Mouse (Mus musculus): ENCODE data around the gene Ube2k. TPM values are rescaled to one million over a fixed set of nuclear protein-coding genes. Genes with fewer than 3 reads are reported as not detected.

The Ube2k gene
- polyA plus RNA-seq, 1 experiment from 2014 or later: 107 TPM

DNA sequence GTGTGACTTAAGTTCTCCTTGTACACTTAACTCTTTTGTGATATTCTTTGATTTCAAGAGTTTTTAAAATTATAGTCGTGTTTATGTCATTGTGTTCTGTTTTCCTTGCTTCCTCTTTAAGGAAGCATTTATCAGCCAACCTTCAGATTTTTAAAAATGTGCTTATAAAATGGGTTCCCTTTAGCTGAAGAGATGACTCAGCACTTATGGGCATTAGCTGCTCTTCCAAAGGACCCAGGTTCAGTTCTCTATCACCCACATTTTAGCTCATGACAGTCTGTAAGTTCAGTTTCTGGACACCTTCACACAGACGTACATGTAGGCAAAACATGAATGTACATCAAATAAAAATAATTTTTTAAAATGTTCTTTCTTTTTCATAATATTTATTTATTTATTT, 55.4 kb downstream of the Ube2k start:
- H3K36me3 ChIP-seq (ENCODE audit: control insufficient read depth, insufficient read depth, low read length): peaks cover 73% of the 10 kb centered on the region
- ATAC-seq (ENCODE audit: insufficient number of reproducible peaks, insufficient read depth, low FRiP score, low read depth): no peak

DNA sequence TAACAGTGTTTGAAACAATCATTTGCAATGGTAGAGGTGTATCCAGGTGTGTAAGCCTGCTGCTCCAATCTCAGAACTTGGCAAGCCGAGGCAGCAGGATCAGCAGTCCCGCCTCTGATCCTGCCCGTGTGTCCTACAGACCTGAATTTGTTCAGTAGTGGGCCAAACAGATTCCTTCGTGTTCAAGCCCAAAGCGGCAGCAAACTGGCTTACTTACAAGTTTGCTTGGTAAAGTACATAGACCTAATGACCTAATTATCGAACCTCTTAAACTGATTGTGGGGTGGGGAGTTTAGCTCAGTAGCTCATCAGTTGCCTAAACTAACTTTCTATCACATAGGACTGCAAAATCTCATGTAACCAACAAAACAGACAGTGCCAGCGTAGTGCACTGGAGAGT, 62.6 kb downstream of the Ube2k start:
- ATAC-seq (ENCODE audit: insufficient number of reproducible peaks, insufficient read depth, low FRiP score, low read depth): no peak
- peaks cover 56% of the 10 kb centered on the region for H3K36me3 ChIP-seq (ENCODE audit: control insufficient read depth, insufficient read depth, low read length)
- no peaks in the 10 kb centered on the region for H3K27me3 ChIP-seq (ENCODE audit: control insufficient read depth, insufficient read depth, low read length)
- H3K27ac ChIP-seq (replicated peaks in 1 of 2; ENCODE audit: control insufficient read depth in 1 of 2, insufficient read depth in 1 of 2, low read depth in 2 of 2, low read length in 2 of 2): no peak overlapping the region
- no peaks in the 10 kb centered on the region for H3K9me3 ChIP-seq (ENCODE audit: control insufficient read depth, low read length)
- 89% methylated on average over 7 of the region's 7 CpGs for WGBS
- H3K4me3 ChIP-seq (ENCODE audit: control insufficient read depth in 1 of 2, insufficient read depth in 1 of 2, low read depth in 1 of 2, low read length in 2 of 2): no peak overlapping the region
- peaks cover 1 to 5% of the 10 kb centered on the region in 2 experiments; a peak in 1 of 4 replicates for H3K4me1 ChIP-seq (ENCODE audit: control insufficient read depth in 2 of 2, insufficient read depth in 2 of 2, low read length in 2 of 2)
- no peak overlapping the region for H3K9ac ChIP-seq (ENCODE audit: low read length)
- H3K4me2 ChIP-seq (ENCODE audit: low read length): no peak overlapping the region

More for the DNA sequence above, 55.4 kb downstream of the Ube2k start:
- Histone ChIP-seq H3K27ac (replicated peaks in 1 of 2; ENCODE audit: control insufficient read depth in 1 of 2, insufficient read depth in 1 of 2, low read depth in 2 of 2, low read length in 2 of 2) (no peak overlapping the region), H3K4me2 (ENCODE audit: low read length) (no peak overlapping the region), H3K9ac (ENCODE audit: low read length) (no peak overlapping the region), H3K9me3 (ENCODE audit: control insufficient read depth, low read length) (no peaks in the 10 kb centered on the region), H3K4me1 (ENCODE audit: control insufficient read depth in 2 of 2, insufficient read depth in 2 of 2, low read length in 2 of 2) (peaks cover 2 to 11% of the 10 kb centered on the region in 2 experiments; a peak in 2 of 4 replicates), H3K4me3 (ENCODE audit: control insufficient read depth in 1 of 2, insufficient read depth in 1 of 2, low read depth in 1 of 2, low read length in 2 of 2) (no peak overlapping the region), H3K27me3 (ENCODE audit: control insufficient read depth, insufficient read depth, low read length) (no peaks in the 10 kb centered on the region)
- WGBS: 86% methylated on average over 2 of the region's 2 CpGs

- WGBS: 90% methylated on average over 1 of the region's 1 CpGs
- no peaks in the 10 kb centered on the region for H3K27me3 ChIP-seq (ENCODE audit: control insufficient read depth, insufficient read depth, low read length)
- no peaks in the 10 kb centered on the region for H3K9me3 ChIP-seq (ENCODE audit: control insufficient read depth, low read length)
- H3K9ac ChIP-seq (ENCODE audit: low read length): no peak overlapping the region
- H3K4me1 ChIP-seq (ENCODE audit: control insufficient read depth in 2 of 2, insufficient read depth in 2 of 2, low read length in 2 of 2): 0 out of 4 replicates have a peak, but pooled peaks cover 0 to 5% of the 10 kb centered on the region in 2 experiments
- H3K27ac ChIP-seq (replicated peaks in 1 of 2; ENCODE audit: control insufficient read depth in 1 of 2, insufficient read depth in 1 of 2, low read depth in 2 of 2, low read length in 2 of 2): no peak overlapping the region
- no peak overlapping the region for H3K4me3 ChIP-seq (ENCODE audit: control insufficient read depth in 1 of 2, insufficient read depth in 1 of 2, low read depth in 1 of 2, low read length in 2 of 2)
- H3K36me3 ChIP-seq (ENCODE audit: control insufficient read depth, insufficient read depth, low read length): peaks cover 42% of the 10 kb centered on the region
- ATAC-seq (ENCODE audit: insufficient number of reproducible peaks, insufficient read depth, low FRiP score, low read depth): no peak
- no peak overlapping the region for H3K4me2 ChIP-seq (ENCODE audit: low read length)
Measured at GRCm38 (mm10) chr5:65606820-65607219, 69.8 kb downstream of the Ube2k start.

DNA sequence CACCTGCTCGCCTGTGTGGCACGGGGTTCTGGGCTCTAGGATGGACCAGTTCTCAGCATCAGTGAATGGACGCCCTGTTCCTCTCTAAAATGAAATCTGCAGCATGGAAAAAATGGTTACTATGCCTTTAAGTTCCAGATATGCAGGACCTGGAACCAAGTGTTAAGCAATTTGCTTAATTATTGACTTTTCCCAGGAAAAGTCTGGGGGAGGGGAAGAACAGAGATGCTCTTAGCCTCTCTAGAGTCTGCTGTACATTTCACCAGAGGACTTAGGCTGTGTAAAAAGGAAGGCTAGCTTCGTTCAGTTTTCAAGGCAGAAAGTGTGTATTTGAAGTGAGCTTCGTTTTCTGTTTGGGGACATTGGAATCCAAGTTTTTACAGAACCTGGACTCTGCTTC, 72.7 kb downstream of the Ube2k start:
- WGBS: 89% methylated on average over 5 of the region's 5 CpGs
- Histone ChIP-seq H3K4me2 (ENCODE audit: low read length) (no peak overlapping the region), H3K27ac (replicated peaks in 1 of 2; ENCODE audit: control insufficient read depth in 1 of 2, insufficient read depth in 1 of 2, low read depth in 2 of 2, low read length in 2 of 2) (no peak overlapping the region), H3K9me3 (ENCODE audit: control insufficient read depth, low read length) (no peaks in the 10 kb centered on the region), H3K4me3 (ENCODE audit: control insufficient read depth in 1 of 2, insufficient read depth in 1 of 2, low read depth in 1 of 2, low read length in 2 of 2) (no peak overlapping the region), H3K4me1 (ENCODE audit: control insufficient read depth in 2 of 2, insufficient read depth in 2 of 2, low read length in 2 of 2) (0 out of 4 replicates have a peak, but pooled peaks cover 0 to 5% of the 10 kb centered on the region in 2 experiments), H3K27me3 (ENCODE audit: control insufficient read depth, insufficient read depth, low read length) (no peaks in the 10 kb centered on the region), H3K36me3 (ENCODE audit: control insufficient read depth, insufficient read depth, low read length) (peaks cover 57% of the 10 kb centered on the region), H3K9ac (ENCODE audit: low read length) (no peak overlapping the region)
- no peak for ATAC-seq (ENCODE audit: insufficient number of reproducible peaks, insufficient read depth, low FRiP score, low read depth)

- H3K27ac ChIP-seq (replicated peaks in 1 of 2; ENCODE audit: control insufficient read depth in 1 of 2, insufficient read depth in 1 of 2, low read depth in 2 of 2, low read length in 2 of 2): no peak overlapping the region
- no peaks in the 10 kb centered on the region for H3K27me3 ChIP-seq (ENCODE audit: control insufficient read depth, insufficient read depth, low read length)
- 83% methylated on average over 4 of the region's 4 CpGs for WGBS
- H3K4me2 ChIP-seq (ENCODE audit: low read length): no peak overlapping the region
- peaks cover 60% of the 10 kb centered on the region for H3K36me3 ChIP-seq (ENCODE audit: control insufficient read depth, insufficient read depth, low read length)
- no peaks in the 10 kb centered on the region for H3K9me3 ChIP-seq (ENCODE audit: control insufficient read depth, low read length)
- no peak overlapping the region for H3K4me3 ChIP-seq (ENCODE audit: control insufficient read depth in 1 of 2, insufficient read depth in 1 of 2, low read depth in 1 of 2, low read length in 2 of 2)
- H3K9ac ChIP-seq (ENCODE audit: low read length): no peak overlapping the region
- no peaks in the 10 kb centered on the region for H3K4me1 ChIP-seq (ENCODE audit: control insufficient read depth in 2 of 2, insufficient read depth in 2 of 2, low read length in 2 of 2)
- no peak for ATAC-seq (ENCODE audit: insufficient number of reproducible peaks, insufficient read depth, low FRiP score, low read depth)
Measured at GRCm38 (mm10) chr5:65610541-65610940, 73.5 kb downstream of the Ube2k start.

DNA sequence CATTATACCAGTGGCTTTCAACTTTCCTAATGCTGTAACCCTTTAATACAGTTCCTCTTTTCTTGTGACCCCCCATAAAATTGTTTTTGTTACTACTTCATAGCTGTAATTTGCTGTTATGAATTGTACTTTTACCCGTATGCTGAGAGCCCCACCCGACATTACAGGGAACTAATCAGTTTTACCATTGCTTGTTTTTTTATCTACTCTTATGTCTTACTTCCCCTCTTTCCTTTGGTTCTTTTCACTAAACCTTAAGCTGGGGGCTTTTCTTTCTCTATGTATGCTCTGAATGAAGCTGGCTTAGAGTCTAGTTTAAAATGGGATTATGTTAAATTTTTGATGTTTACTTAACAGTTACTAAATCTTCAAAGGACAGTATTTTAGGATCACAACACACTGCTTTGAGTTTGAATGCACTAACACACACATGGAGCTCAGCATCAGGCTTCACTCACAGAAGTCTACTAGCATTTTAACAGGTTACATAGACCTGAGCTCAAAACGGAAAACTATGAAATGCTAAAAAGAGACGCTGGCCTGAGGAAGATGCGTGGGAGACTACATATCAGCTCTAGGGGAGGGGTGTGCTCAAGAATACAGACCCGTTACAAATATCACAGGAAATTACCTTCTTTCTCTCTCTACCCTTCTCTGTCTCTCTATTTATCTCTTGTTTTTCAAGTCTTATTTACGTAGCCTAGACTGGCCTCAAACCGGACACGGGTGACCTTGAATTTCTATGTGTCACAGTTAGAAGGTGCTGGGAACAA, 76.3 kb downstream of the Ube2k start:
- H3K27me3 ChIP-seq (ENCODE audit: control insufficient read depth, insufficient read depth, low read length): no peaks in the 10 kb centered on the region
- no peaks in the 10 kb centered on the region for H3K4me1 ChIP-seq (ENCODE audit: control insufficient read depth in 2 of 2, insufficient read depth in 2 of 2, low read length in 2 of 2)
- no peak overlapping the region for H3K9ac ChIP-seq (ENCODE audit: low read length)
- WGBS: 71% methylated on average over 9 of the region's 9 CpGs
- no peak overlapping the region for H3K27ac ChIP-seq (replicated peaks in 1 of 2; ENCODE audit: control insufficient read depth in 1 of 2, insufficient read depth in 1 of 2, low read depth in 2 of 2, low read length in 2 of 2)
- H3K4me3 ChIP-seq (ENCODE audit: control insufficient read depth in 1 of 2, insufficient read depth in 1 of 2, low read depth in 1 of 2, low read length in 2 of 2): no peak overlapping the region
- no peaks in the 10 kb centered on the region for H3K9me3 ChIP-seq (ENCODE audit: control insufficient read depth, low read length)
- ATAC-seq (ENCODE audit: insufficient number of reproducible peaks, insufficient read depth, low FRiP score, low read depth): no peak
- H3K36me3 ChIP-seq (ENCODE audit: control insufficient read depth, insufficient read depth, low read length): peaks cover 78% of the 10 kb centered on the region
- no peak overlapping the region for H3K4me2 ChIP-seq (ENCODE audit: low read length)

GRCm38 (mm10) chr5:65624340-65624739, 87.3 kb downstream of the Ube2k start:
- Histone ChIP-seq H3K4me1 (ENCODE audit: control insufficient read depth in 2 of 2, insufficient read depth in 2 of 2, low read length in 2 of 2) (no peaks in the 10 kb centered on the region), H3K9ac (ENCODE audit: low read length) (no peak overlapping the region), H3K4me2 (ENCODE audit: low read length) (no peak overlapping the region), H3K4me3 (ENCODE audit: control insufficient read depth in 1 of 2, insufficient read depth in 1 of 2, low read depth in 1 of 2, low read length in 2 of 2) (no peak overlapping the region), H3K27ac (replicated peaks in 1 of 2; ENCODE audit: control insufficient read depth in 1 of 2, insufficient read depth in 1 of 2, low read depth in 2 of 2, low read length in 2 of 2) (no peak overlapping the region), H3K9me3 (ENCODE audit: control insufficient read depth, low read length) (no peaks in the 10 kb centered on the region), H3K27me3 (ENCODE audit: control insufficient read depth, insufficient read depth, low read length) (no peaks in the 10 kb centered on the region), H3K36me3 (ENCODE audit: control insufficient read depth, insufficient read depth, low read length) (peaks cover 76% of the 10 kb centered on the region)
- no peak for ATAC-seq (ENCODE audit: insufficient number of reproducible peaks, insufficient read depth, low FRiP score, low read depth)

DNA sequence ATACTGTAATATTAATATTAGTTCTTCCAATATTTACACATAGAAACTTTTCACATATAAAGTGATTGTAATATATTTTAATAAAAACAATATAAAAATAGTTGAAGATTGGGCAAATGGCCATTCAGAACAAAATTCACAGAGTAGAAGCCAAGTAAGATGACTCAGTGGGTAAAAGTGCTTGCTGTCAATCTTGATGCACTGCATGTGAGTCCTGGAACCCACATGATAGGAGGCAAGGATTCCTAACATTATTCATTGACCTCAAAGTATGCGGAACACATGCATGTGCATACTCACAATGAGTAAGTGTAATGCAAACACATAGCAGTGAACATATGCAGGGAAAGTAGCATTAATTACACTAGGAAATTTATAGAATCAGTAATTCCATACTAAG, 101.9 kb downstream of the Ube2k start:
- Histone ChIP-seq H3K4me3 (ENCODE audit: control insufficient read depth in 1 of 2, insufficient read depth in 1 of 2, low read depth in 1 of 2, low read length in 2 of 2) (no peak overlapping the region), H3K4me1 (ENCODE audit: control insufficient read depth in 2 of 2, insufficient read depth in 2 of 2, low read length in 2 of 2) (no peaks in the 10 kb centered on the region), H3K9me3 (ENCODE audit: control insufficient read depth, low read length) (no peaks in the 10 kb centered on the region), H3K27me3 (ENCODE audit: control insufficient read depth, insufficient read depth, low read length) (no peaks in the 10 kb centered on the region), H3K36me3 (ENCODE audit: control insufficient read depth, insufficient read depth, low read length) (peaks cover 83% of the 10 kb centered on the region), H3K9ac (ENCODE audit: low read length) (no peak overlapping the region), H3K27ac (replicated peaks in 1 of 2; ENCODE audit: control insufficient read depth in 1 of 2, insufficient read depth in 1 of 2, low read depth in 2 of 2, low read length in 2 of 2) (no peak overlapping the region), H3K4me2 (ENCODE audit: low read length) (no peak overlapping the region)
- 92% methylated on average over 1 of the region's 1 CpGs for WGBS
- no peak for ATAC-seq (ENCODE audit: insufficient number of reproducible peaks, insufficient read depth, low FRiP score, low read depth)

Measured in heart, embryonic 14.5 days (tissue).